Mouse (Mus musculus) intestine, postnatal 0 days (tissue): Measurements from ENCODE around the gene D17H6S53E. TPM values are rescaled to one million over a fixed set of nuclear protein-coding genes. Genes with fewer than 3 reads are reported as not detected.

Experiments
- ATAC-seq: fragments of 200-750 bp; cut with Nextera tagmentation; 2 replicates; pipeline ENCODE4 v1.8.0; 2017; ENCODE audit warnings: mild to moderate bottlenecking, moderate TSS enrichment, moderate library complexity
- H3K27ac ChIP-seq: fragments of 300-500 bp; sonication (generic); 2 replicates; pipeline ENCODE4 v1.5.1; 2014; ENCODE audit warnings: mild to moderate bottlenecking, low read depth, low read length, moderate library complexity
- H3K27me3 ChIP-seq: fragments of 300-500 bp; sonication (generic); replicated peaks from 2 replicates; pipeline ENCODE4 v1.6.1; 2014; ENCODE audit warnings: low read length, mixed read lengths; ENCODE audit not compliant: control insufficient read depth, insufficient read depth
- H3K36me3 ChIP-seq: fragments of 300-500 bp; sonication (generic); 2 replicates; pipeline ENCODE4 v1.6.1; 2014; ENCODE audit warnings: mild to moderate bottlenecking, moderate library complexity; ENCODE audit not compliant: control insufficient read depth, insufficient read depth
- H3K4me1 ChIP-seq: fragments of 300-500 bp; sonication (generic); replicated peaks from 2 replicates; pipeline ENCODE4 v1.6.1; 2014; ENCODE audit warnings: antibody characterized with exemption, low read length, mixed read lengths; ENCODE audit not compliant: control insufficient read depth, insufficient read depth
- H3K4me2 ChIP-seq: fragments of 300-500 bp; sonication (generic); replicated peaks from 2 replicates; pipeline ENCODE4 v1.6.1; 2014; ENCODE audit warnings: low read depth, mild to moderate bottlenecking, moderate library complexity
- H3K4me3 ChIP-seq: fragments of 300-500 bp; sonication (generic); 2 replicates; pipeline ENCODE4 v1.5.1; 2014; ENCODE audit warnings: low read depth, low read length
- H3K9ac ChIP-seq: fragments of 300-500 bp; sonication (generic); 2 replicates; pipeline ENCODE4 v1.6.1; 2014; ENCODE audit warnings: mild to moderate bottlenecking, low read depth, low read length
- H3K9me3 ChIP-seq: fragments of 300-500 bp; sonication (generic); 2 replicates; pipeline ENCODE4 v1.6.1; 2016; ENCODE audit warnings: mixed run types; ENCODE audit not compliant: control insufficient read depth
- CTCF ChIP-seq: sonication (generic); IDR thresholded peaks from 2 replicates; pipeline ENCODE4 v1.5.1; 2016; ENCODE audit warnings: low read depth, mild to moderate bottlenecking, control low read depth, antibody characterized with exemption, moderate library complexity
- WGBS: fragments of 180-500 bp; shearing (Covaris S2); extraction: QIAGEN DNeasy Blood & Tissue Kit; methylation state at CpG from one replicate; pipeline ENCODE4 v1.1.7; 2014; 5-methylcytosine and 5-hydroxymethylcytosine counted together
- polyA plus RNA-seq: library from polyadenylated mRNA; unstranded; fragments of >200 nt; fragmentation: Nextera tagmentation; extraction: Ambion mirVana; gene quantifications from 2 replicates; pipeline ENCODE4 v1.2.1, GENCODE M21; 2015

Gene D17H6S53E
- polyA plus RNA-seq, 1 experiment from 2014 or later = 26.3 TPM

DNA sequence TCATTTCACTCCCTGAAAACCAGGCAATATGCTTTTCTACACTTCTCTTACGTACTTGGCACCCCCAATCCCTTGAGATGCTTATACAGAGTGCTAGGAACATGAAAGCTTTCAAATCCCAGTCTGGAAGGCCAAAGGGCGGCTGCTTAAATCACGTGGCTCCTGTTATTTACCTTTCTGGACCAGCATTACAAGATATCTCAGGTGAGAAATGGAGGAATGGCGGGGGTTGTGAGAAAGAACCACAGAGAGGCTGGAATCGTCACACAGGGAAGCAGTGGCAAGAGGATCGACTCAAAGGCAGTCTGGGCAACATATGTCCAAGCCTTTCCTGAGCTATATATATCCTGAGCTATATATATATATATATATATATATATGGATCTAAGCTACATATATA lies 595 bp upstream of the D17H6S53E start:
- 9% methylated on average over 6 of the region's 6 CpGs for WGBS
- peak overlapping the region; percentile 60 for H3K4me3 ChIP-seq

DNA sequence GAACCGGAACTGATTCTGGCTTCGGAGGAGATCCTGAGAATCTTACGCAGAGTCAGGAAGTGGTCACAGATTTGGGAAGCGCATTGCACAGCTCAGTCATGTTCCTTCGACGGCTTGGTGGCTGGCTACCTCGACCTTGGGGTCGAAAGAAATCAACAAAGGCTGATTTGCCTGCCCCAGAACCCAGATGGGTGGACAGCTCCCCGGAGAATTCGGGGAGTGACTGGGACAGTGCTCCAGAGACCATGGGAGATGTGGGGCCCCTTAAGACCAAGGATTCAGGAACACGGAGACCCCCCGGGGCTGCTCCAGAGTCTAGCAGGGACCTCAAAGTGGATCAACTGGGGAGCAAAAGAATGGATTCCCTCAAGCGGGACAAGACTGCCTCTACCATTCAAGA lies 844 bp downstream of the D17H6S53E start:
- no peak for ATAC-seq
- Histone ChIP-seq H3K4me2 (peak overlapping the region; percentile 84), H3K9ac (peak overlapping the region; percentile 78), H3K36me3 (peaks cover 26% of the 10 kb centered on the region; the same call in 1 of the 2 replicates), H3K27me3 (no peaks in the 10 kb centered on the region), H3K4me3 (peak overlapping the region; percentile 60), H3K9me3 (no peaks in the 10 kb centered on the region), H3K27ac (peak overlapping the region; percentile 91), H3K4me1 (peaks cover 6% of the 10 kb centered on the region; the same call in 1 of the 2 replicates)
- 54% methylated on average over 13 of the region's 13 CpGs for WGBS
- TF ChIP-seq CTCF = no peak

More for the DNA sequence above, 595 bp upstream of the D17H6S53E start:
- peak overlapping the region; percentile 91 for H3K27ac ChIP-seq
- H3K36me3 ChIP-seq = peaks cover 26% of the 10 kb centered on the region; the same call in 1 of the 2 replicates
- ATAC-seq = peak; percentile 3; the same call in 1 of the 2 replicates
- no peaks in the 10 kb centered on the region for H3K9me3 ChIP-seq
- no peaks in the 10 kb centered on the region for H3K27me3 ChIP-seq
- peak overlapping the region; percentile 78 for H3K9ac ChIP-seq
- peak overlapping the region; percentile 84 for H3K4me2 ChIP-seq
- TF ChIP-seq CTCF = no peak
- peaks cover 6% of the 10 kb centered on the region; the same call in 1 of the 2 replicates for H3K4me1 ChIP-seq

DNA sequence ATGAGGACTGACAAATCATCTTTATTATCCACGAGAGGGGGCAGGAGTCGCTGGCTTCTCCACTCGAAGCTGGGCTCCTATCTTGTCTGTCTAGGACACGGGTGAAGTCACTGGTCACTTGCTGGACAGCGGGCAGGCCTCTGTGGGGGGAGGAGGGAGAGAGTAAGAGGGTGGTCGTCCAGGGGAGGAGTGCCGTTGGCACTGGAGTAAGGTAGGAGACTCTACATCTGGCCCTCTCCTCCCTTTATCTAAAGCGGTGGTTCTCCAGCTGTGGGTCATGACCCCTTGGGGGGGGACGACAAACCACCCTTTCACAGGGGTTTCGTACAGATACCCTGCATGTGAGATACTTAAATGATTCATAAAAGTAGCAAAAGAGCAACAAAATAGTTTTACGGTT lies 2.8 kb downstream of the D17H6S53E start:
- no peak overlapping the region for H3K9ac ChIP-seq
- H3K9me3 ChIP-seq = no peaks in the 10 kb centered on the region
- no peak for ATAC-seq
- TF ChIP-seq CTCF = no peak
- H3K4me1 ChIP-seq = peaks cover 6% of the 10 kb centered on the region; the same call in 1 of the 2 replicates
- WGBS = 68% methylated on average over 11 of the region's 11 CpGs
- no peak overlapping the region for H3K27ac ChIP-seq
- H3K36me3 ChIP-seq = peaks cover 20% of the 10 kb centered on the region; the same call in 1 of the 2 replicates
- no peaks in the 10 kb centered on the region for H3K27me3 ChIP-seq
- no peak overlapping the region for H3K4me3 ChIP-seq
- H3K4me2 ChIP-seq = peak overlapping the region; percentile 52

DNA sequence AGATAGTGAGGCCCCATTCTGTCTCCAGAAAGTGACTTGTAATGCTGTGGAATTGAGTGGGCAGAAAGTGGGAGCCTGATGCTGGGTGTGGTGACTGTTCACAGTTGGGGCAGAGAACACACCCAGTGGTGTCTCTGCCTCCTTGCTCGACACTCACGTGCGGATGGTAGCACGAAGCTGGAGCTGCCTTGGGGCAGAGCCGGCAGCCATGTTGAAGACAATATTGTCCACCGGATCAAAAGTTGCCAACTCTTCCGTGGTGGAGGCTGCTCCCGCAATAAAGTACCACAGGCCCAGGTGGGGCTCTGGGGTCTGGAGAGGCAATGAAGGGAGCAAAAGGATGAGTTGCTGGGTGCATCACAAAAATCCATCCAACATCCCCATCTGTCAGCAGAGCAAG lies 4.9 kb downstream of the D17H6S53E start:
- H3K9ac ChIP-seq = no peak overlapping the region
- no peaks in the 10 kb centered on the region for H3K9me3 ChIP-seq
- no peak for ATAC-seq
- H3K27me3 ChIP-seq = no peaks in the 10 kb centered on the region
- H3K4me2 ChIP-seq = no peak overlapping the region
- H3K4me3 ChIP-seq = no peak overlapping the region
- TF ChIP-seq CTCF = no peak
- no peaks in the 10 kb centered on the region for H3K4me1 ChIP-seq
- WGBS = 87% methylated on average over 8 of the region's 8 CpGs
- H3K36me3 ChIP-seq = peaks cover 16% of the 10 kb centered on the region; the same call in 1 of the 2 replicates
- no peak overlapping the region for H3K27ac ChIP-seq

DNA sequence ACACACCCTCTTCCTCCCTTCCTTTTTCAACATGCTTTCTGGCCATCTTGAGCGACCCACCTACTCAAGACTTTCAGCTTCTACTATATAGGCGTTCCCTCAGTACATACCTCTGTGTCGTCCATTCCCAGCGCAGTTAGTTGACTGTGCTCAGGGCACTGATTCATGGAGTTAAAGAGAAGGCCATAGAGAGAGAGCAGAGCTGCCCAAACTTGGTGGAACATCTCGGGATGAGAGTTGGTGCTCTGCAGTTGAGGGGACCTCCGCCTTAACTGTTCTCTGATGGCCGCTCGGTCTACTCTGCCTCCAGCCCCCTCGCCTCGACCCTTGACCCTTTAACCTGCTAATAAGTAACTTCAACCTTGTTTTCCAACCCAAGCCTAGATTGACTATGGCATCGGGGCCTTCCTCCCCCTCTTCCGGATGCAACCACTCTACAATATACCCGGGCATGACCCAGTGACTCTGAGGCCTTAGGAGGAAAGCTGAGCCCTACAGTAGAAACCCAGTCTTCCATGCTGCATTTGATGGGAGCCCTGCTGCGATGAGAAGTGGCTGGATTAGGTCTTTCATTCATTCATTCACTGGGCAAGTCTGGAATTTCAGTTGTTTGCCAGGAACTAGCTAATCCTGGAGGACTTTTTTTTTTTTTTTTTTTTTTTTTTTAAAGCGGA lies 5.5 kb downstream of the D17H6S53E start, which contains the start of gene Apom:
Gene Apom (minus strand): TSS at position 551 of the 674 bp plus-strand sequence.
- Histone ChIP-seq H3K27ac (no peak within 1 kb of the TSS), H3K27me3 (no peaks in the 10 kb centered on the region), H3K36me3 (peaks cover 16% of the 10 kb centered on the region; the same call in 1 of the 2 replicates), H3K4me1 (no peaks in the 10 kb centered on the region), H3K9me3 (no peaks in the 10 kb centered on the region), H3K4me2 (no peak within 1 kb of the TSS), H3K9ac (no peak within 1 kb of the TSS), H3K4me3 (no peak within 1 kb of the TSS)
- ATAC-seq = no peak
- 54% methylated on average over 15 of the region's 15 CpGs for WGBS
- no peak for TF ChIP-seq CTCF

DNA sequence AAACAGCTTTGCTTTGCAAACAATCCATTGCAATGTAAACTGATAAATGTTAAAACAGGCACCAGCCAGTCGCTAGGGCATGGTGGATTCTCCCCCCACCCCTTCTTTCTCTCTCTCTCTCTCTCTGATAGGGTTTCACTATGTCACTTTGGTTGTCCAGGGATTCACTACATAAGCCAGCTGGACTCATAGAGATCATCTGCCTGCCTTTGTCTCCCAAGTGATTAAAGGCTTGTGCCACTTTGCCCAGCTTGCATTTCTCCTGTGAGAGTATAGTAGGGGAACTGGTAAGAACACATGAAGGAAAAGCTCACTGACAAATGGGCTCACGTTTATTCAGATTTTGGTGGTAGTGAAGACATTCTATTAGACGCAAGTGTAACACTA lies 6.0 kb downstream of the D17H6S53E start:
- 63% methylated on average over 3 of the region's 3 CpGs for WGBS
- no peak overlapping the region for H3K4me2 ChIP-seq
- H3K27me3 ChIP-seq = no peaks in the 10 kb centered on the region
- H3K4me1 ChIP-seq = 0 out of 2 replicates have a peak, but pooled peaks cover 3% of the 10 kb centered on the region
- ATAC-seq = no peak
- no peak for TF ChIP-seq CTCF
- peaks cover 16% of the 10 kb centered on the region; the same call in 1 of the 2 replicates for H3K36me3 ChIP-seq
- no peak overlapping the region for H3K4me3 ChIP-seq
- no peak overlapping the region for H3K9ac ChIP-seq
- H3K9me3 ChIP-seq = no peaks in the 10 kb centered on the region
- no peak overlapping the region for H3K27ac ChIP-seq
